Mouse (Mus musculus) limb, embryonic 12.5 days (tissue): ENCODE results near the gene Trp53rka. TPM values are rescaled to one million over a fixed set of nuclear protein-coding genes. Genes with fewer than 3 reads are reported as not detected.
A peak's percentile ranks its signal among the peaks of the same experiment; 100 is the strongest.

ENCODE experiments used
- ATAC-seq: fragments of 200-750 bp; cut with Nextera tagmentation; 2 replicates; pipeline ENCODE4 v1.8.0; 2017; ENCODE audit warnings: low read depth, moderate TSS enrichment; ENCODE audit not compliant: insufficient number of reproducible peaks, insufficient read depth, low FRiP score, low TSS enrichment
- H3K27ac ChIP-seq: fragments of 300-500 bp; sonication (generic); 2 replicates; pipeline ENCODE4 v1.5.1; 2016; ENCODE audit warnings: mild to moderate bottlenecking, moderate library complexity
- H3K27me3 ChIP-seq: fragments of 300-500 bp; sonication (generic); 2 replicates; pipeline ENCODE4 v1.6.1; 2016; ENCODE audit warnings: mild to moderate bottlenecking, moderate library complexity
- H3K36me3 ChIP-seq: fragments of 300-500 bp; sonication (generic); 2 replicates; pipeline ENCODE4 v1.6.1; 2016; ENCODE audit warnings: mild to moderate bottlenecking, moderate library complexity
- H3K4me1 ChIP-seq: fragments of 300-500 bp; sonication (generic); replicated peaks from 2 replicates; pipeline ENCODE4 v1.6.1; 2016
- H3K4me2 ChIP-seq: fragments of 300-500 bp; sonication (generic); 2 replicates; pipeline ENCODE4 v1.6.1; 2016; ENCODE audit warnings: mild to moderate bottlenecking, moderate library complexity
- H3K4me3 ChIP-seq: fragments of 300-500 bp; sonication (generic); replicated peaks from 2 replicates; pipeline ENCODE4 v1.5.1; 2016; ENCODE audit warnings: mild to moderate bottlenecking
- H3K9ac ChIP-seq: fragments of 300-500 bp; sonication (generic); replicated peaks from 2 replicates; pipeline ENCODE4 v1.6.1; 2016; ENCODE audit warnings: mild to moderate bottlenecking, moderate library complexity
- H3K9me3 ChIP-seq: fragments of 300-500 bp; sonication (generic); 2 replicates; pipeline ENCODE4 v1.6.1; 2016; ENCODE audit warnings: mild to moderate bottlenecking, moderate library complexity
- WGBS: fragments of 180-500 bp; shearing (Covaris S2); methylation state at CpG from one replicate; pipeline ENCODE4 v1.1.7; 2016; 5-methylcytosine and 5-hydroxymethylcytosine counted together
- polyA plus RNA-seq: library from polyadenylated mRNA; unstranded; fragments of >200 nt; fragmentation: Nextera tagmentation; extraction: Ambion mirVana; gene quantifications from 2 replicates; pipeline ENCODE4 v1.2.1, GENCODE M21; 2016

Trp53rka gene
- polyA plus RNA-seq, 1 experiment from 2014 or later: 57.7 TPM

GRCm38 (mm10) chr2:165485826-165486225 is 7.3 kb downstream of the Trp53rka start:
- H3K9me3 ChIP-seq: no peaks in the 10 kb centered on the region
- H3K4me3 ChIP-seq: no peak overlapping the region
- H3K4me1 ChIP-seq: peaks cover 6% of the 10 kb centered on the region
- H3K4me2 ChIP-seq: no peak overlapping the region
- no peak overlapping the region for H3K9ac ChIP-seq
- H3K27ac ChIP-seq: no peak overlapping the region
- peaks cover 29% of the 10 kb centered on the region for H3K36me3 ChIP-seq
- no peak for ATAC-seq
- 68% methylated on average over 3 of the region's 3 CpGs for WGBS
- 0 out of 2 replicates have a peak, but pooled peaks cover 5% of the 10 kb centered on the region for H3K27me3 ChIP-seq

- H3K9me3 ChIP-seq: no peaks in the 10 kb centered on the region
- no peak for ATAC-seq
- H3K4me3 ChIP-seq: no peak overlapping the region
- H3K27ac ChIP-seq: no peak overlapping the region
- 64% methylated on average over 6 of the region's 6 CpGs for WGBS
- 0 out of 2 replicates have a peak, but pooled peaks cover 5% of the 10 kb centered on the region for H3K27me3 ChIP-seq
- peaks cover 13% of the 10 kb centered on the region for H3K36me3 ChIP-seq
- peaks cover 6% of the 10 kb centered on the region for H3K4me1 ChIP-seq
- H3K9ac ChIP-seq: no peak overlapping the region
- H3K4me2 ChIP-seq: no peak overlapping the region
Observed at GRCm38 (mm10) chr2:165484152-165484551, 9.0 kb downstream of the Trp53rka start.

- no peaks in the 10 kb centered on the region for H3K36me3 ChIP-seq
- no peak overlapping the region for H3K9ac ChIP-seq
- H3K9me3 ChIP-seq: no peaks in the 10 kb centered on the region
- 53% methylated on average over 8 of the region's 8 CpGs for WGBS
- no peak overlapping the region for H3K27ac ChIP-seq
- no peak overlapping the region for H3K4me3 ChIP-seq
- no peak overlapping the region for H3K4me2 ChIP-seq
- H3K27me3 ChIP-seq: 0 out of 2 replicates have a peak, but pooled peaks cover 5% of the 10 kb centered on the region
- peaks cover 6% of the 10 kb centered on the region for H3K4me1 ChIP-seq
- ATAC-seq: no peak
Observed at GRCm38 (mm10) chr2:165482003-165482402, 11.1 kb downstream of the Trp53rka start.

GRCm38 (mm10) chr2:165475850-165476249 is 17.3 kb downstream of the Trp53rka start:
- H3K9ac ChIP-seq: no peak overlapping the region
- peaks cover 40% of the 10 kb centered on the region for H3K27me3 ChIP-seq
- ATAC-seq: no peak
- 74% methylated on average over 5 of the region's 5 CpGs for WGBS
- no peaks in the 10 kb centered on the region for H3K36me3 ChIP-seq
- no peak overlapping the region for H3K4me3 ChIP-seq
- H3K4me2 ChIP-seq: no peak overlapping the region
- H3K9me3 ChIP-seq: no peaks in the 10 kb centered on the region
- H3K27ac ChIP-seq: no peak overlapping the region
- peaks cover 4% of the 10 kb centered on the region for H3K4me1 ChIP-seq

GRCm38 (mm10) chr2:165475412-165475811 is 17.7 kb downstream of the Trp53rka start:
- peaks cover 4% of the 10 kb centered on the region for H3K4me1 ChIP-seq
- H3K27me3 ChIP-seq: peaks cover 43% of the 10 kb centered on the region
- H3K36me3 ChIP-seq: no peaks in the 10 kb centered on the region
- ATAC-seq: no peak
- no peaks in the 10 kb centered on the region for H3K9me3 ChIP-seq
- no peak overlapping the region for H3K4me3 ChIP-seq
- WGBS: 81% methylated on average over 7 of the region's 7 CpGs
- H3K27ac ChIP-seq: no peak overlapping the region
- no peak overlapping the region for H3K4me2 ChIP-seq
- no peak overlapping the region for H3K9ac ChIP-seq

GRCm38 (mm10) chr2:165473003-165473402 is 20.1 kb downstream of the Trp53rka start, which contains the start of gene Slc13a3:
Slc13a3 (minus strand) TSS chr2:165473230.
- no peak for ATAC-seq
- Histone ChIP-seq H3K9ac (0 out of 2 replicates have a peak within 1 kb of the TSS, but pooled peaks have one; percentile 34), H3K27me3 (peaks cover 43% of the 10 kb centered on the region), H3K4me1 (peaks cover 4% of the 10 kb centered on the region), H3K4me3 (peak within 1 kb of the TSS; percentile 23), H3K27ac (no peak within 1 kb of the TSS), H3K36me3 (no peaks in the 10 kb centered on the region), H3K9me3 (no peaks in the 10 kb centered on the region), H3K4me2 (peak within 1 kb of the TSS; percentile 48)
- WGBS: 1% methylated on average over 35 of the region's 35 CpGs

GRCm38 (mm10) chr2:165471943-165472342 is 21.2 kb downstream of the Trp53rka start:
- H3K27me3 ChIP-seq: peaks cover 43% of the 10 kb centered on the region

GRCm38 (mm10) chr2:165470167-165470566 is 23.0 kb downstream of the Trp53rka start:
- 32% methylated on average over 5 of the region's 5 CpGs for WGBS
- H3K4me1 ChIP-seq: peaks cover 4% of the 10 kb centered on the region
- no peak overlapping the region for H3K9ac ChIP-seq
- H3K4me2 ChIP-seq: no peak overlapping the region
- H3K27me3 ChIP-seq: peaks cover 43% of the 10 kb centered on the region
- no peak overlapping the region for H3K4me3 ChIP-seq
- H3K27ac ChIP-seq: no peak overlapping the region
- H3K9me3 ChIP-seq: no peaks in the 10 kb centered on the region
- H3K36me3 ChIP-seq: no peaks in the 10 kb centered on the region
- ATAC-seq: no peak

More at GRCm38 (mm10) chr2:165471943-165472342, 21.2 kb downstream of the Trp53rka start:
- Histone ChIP-seq H3K4me1 (peaks cover 4% of the 10 kb centered on the region), H3K9me3 (no peaks in the 10 kb centered on the region), H3K4me2 (no peak overlapping the region), H3K27ac (no peak overlapping the region), H3K36me3 (no peaks in the 10 kb centered on the region), H3K4me3 (no peak overlapping the region), H3K9ac (no peak overlapping the region)
- 80% methylated on average over 11 of the region's 11 CpGs for WGBS
- no peak for ATAC-seq

GRCm38 (mm10) chr2:165467824-165468452 is 25.2 kb downstream of the Trp53rka start:
- Histone ChIP-seq H3K4me3 (no peak overlapping the region), H3K9me3 (no peaks in the 10 kb centered on the region), H3K27ac (no peak overlapping the region), H3K27me3 (peaks cover 24% of the 10 kb centered on the region), H3K36me3 (no peaks in the 10 kb centered on the region), H3K4me2 (no peak overlapping the region), H3K9ac (no peak overlapping the region), H3K4me1 (peaks cover 1% of the 10 kb centered on the region)
- WGBS: 68% methylated on average over 15 of the region's 15 CpGs
- no peak for ATAC-seq

GRCm38 (mm10) chr2:165459663-165460062 is 33.5 kb downstream of the Trp53rka start:
- Histone ChIP-seq H3K4me1 (peaks cover 12% of the 10 kb centered on the region; the same call in 1 of the 2 replicates), H3K9me3 (no peaks in the 10 kb centered on the region), H3K36me3 (no peaks in the 10 kb centered on the region), H3K27me3 (no peaks in the 10 kb centered on the region), H3K4me3 (no peak overlapping the region), H3K4me2 (no peak overlapping the region), H3K27ac (no peak overlapping the region), H3K9ac (no peak overlapping the region)
- ATAC-seq: no peak
- WGBS: 12% methylated on average over 7 of the region's 7 CpGs

GRCm38 (mm10) chr2:165458189-165458588 is 34.9 kb downstream of the Trp53rka start:
- Histone ChIP-seq H3K36me3 (no peaks in the 10 kb centered on the region), H3K9ac (no peak overlapping the region), H3K4me2 (no peak overlapping the region), H3K4me3 (no peak overlapping the region), H3K27ac (no peak overlapping the region), H3K9me3 (no peaks in the 10 kb centered on the region), H3K4me1 (peaks cover 12% of the 10 kb centered on the region; the same call in 1 of the 2 replicates), H3K27me3 (no peaks in the 10 kb centered on the region)
- WGBS: 44% methylated on average over 5 of the region's 5 CpGs
- ATAC-seq: no peak

GRCm38 (mm10) chr2:165456710-165457109 is 36.4 kb downstream of the Trp53rka start:
- Histone ChIP-seq H3K4me3 (no peak overlapping the region), H3K4me1 (peaks cover 12% of the 10 kb centered on the region; the same call in 1 of the 2 replicates), H3K9me3 (no peaks in the 10 kb centered on the region), H3K27ac (no peak overlapping the region), H3K36me3 (no peaks in the 10 kb centered on the region), H3K9ac (no peak overlapping the region), H3K4me2 (no peak overlapping the region), H3K27me3 (no peaks in the 10 kb centered on the region)
- WGBS: 71% methylated on average over 2 of the region's 2 CpGs
- no peak for ATAC-seq
